Comparison of ENCODE assay signal across 8 mouse cellular contexts in the genomic region with DNA sequence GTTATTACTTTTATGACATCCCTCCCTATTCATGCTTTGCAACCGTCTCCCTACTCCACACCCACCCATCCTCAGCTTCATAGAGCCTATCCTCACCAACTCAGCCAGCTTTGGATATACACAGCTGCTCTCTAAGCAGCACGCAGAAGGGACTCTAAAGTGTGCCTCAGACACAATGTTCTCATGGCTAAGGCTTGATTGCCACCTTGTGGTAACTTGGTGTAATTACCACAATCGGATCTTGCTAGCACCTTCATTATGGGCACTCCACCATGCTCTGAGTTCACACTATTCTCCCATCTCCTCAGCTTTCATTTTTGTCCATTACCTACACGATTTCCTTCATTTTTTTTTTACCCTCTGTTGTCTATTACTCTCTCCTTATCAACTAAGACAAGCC. TPM values are rescaled to one million over a fixed set of nuclear protein-coding genes. Genes with fewer than 3 reads are reported as not detected.
A peak's percentile ranks its signal among the peaks of the same experiment; 100 is the strongest.
DNase-seq lines count a peak whose midpoint lies in the region; ATAC-seq lines count a peak whose summit lies in the region.

No protein-coding gene starts in this region.

- ATAC-seq in forebrain, embryonic 16.5 days: peak; percentile 96
- ATAC-seq in megakaryocyte, adult 5-6 weeks (ENCODE audit: poor library complexity, severe bottlenecking): peak; percentile 100

- under 1% methylated on average over 4 of the region's 4 CpGs for WGBS in forebrain, embryonic 16.5 days

- H3K4me2 ChIP-seq in forebrain, embryonic 16.5 days (ENCODE audit: low read length): no peak overlapping the region

- no peak overlapping the region for H3K27ac ChIP-seq in forebrain, embryonic 16.5 days (ENCODE audit: low read length)

- no peaks in the 10 kb centered on the region for H3K36me3 ChIP-seq in forebrain, embryonic 16.5 days (ENCODE audit: control insufficient read depth, insufficient read depth)

- H3K4me3 ChIP-seq in forebrain, embryonic 16.5 days (replicated peaks; ENCODE audit: low read length): no peak overlapping the region

- H3K4me1 ChIP-seq in forebrain, embryonic 16.5 days (replicated peaks; ENCODE audit: control insufficient read depth, insufficient read depth, low read length): no peaks in the 10 kb centered on the region

- H3K27me3 ChIP-seq in forebrain, embryonic 16.5 days (replicated peaks; ENCODE audit: control insufficient read depth, insufficient read depth, low read length): no peaks in the 10 kb centered on the region

- H3K9me3 ChIP-seq in forebrain, embryonic 16.5 days (ENCODE audit: control insufficient read depth, low read length): no peaks in the 10 kb centered on the region

- DNase-seq in gastrocnemius, adult 18-20 months (ENCODE audit: low spot score): peak; percentile 53
- DNase-seq in gastrocnemius, adult 8-10 months (ENCODE audit: low spot score in 2 of 2): no peak
- peak; percentile 8 for DNase-seq in cerebellum, adult 11 months
- peak; percentile 87 for DNase-seq in induced T-regulatory cell, adult 2 months (ENCODE audit: low read depth)
- peak; percentile 51 to 53 for DNase-seq in left cerebral cortex, adult 18-20 months (ENCODE audit: low spot score in 2 of 2)
- DNase-seq in right cerebral cortex, postnatal 36 days (ENCODE audit: low spot score in 2 of 2): peak; percentile 18 to 51

- H3K9ac ChIP-seq in forebrain, embryonic 16.5 days (replicated peaks; ENCODE audit: low read depth, low read length): no peak overlapping the region

RNA-seq across cellular contexts. Expression of gene Tchhl1, which starts 25.4 kb away (rescaled TPM):
- not detected for total RNA-seq in gastrocnemius, adult 18-20 months (2021)
- not detected for total RNA-seq in gastrocnemius, adult 8-10 months (2022)
- not detected in 2 replicates for polyA plus RNA-seq in forebrain, embryonic 16.5 days (2015; fragmentation: Nextera tagmentation; extraction: Ambion mirVana)
- total RNA-seq in left cerebral cortex, adult 18-20 months (2021): not detected
- total RNA-seq in megakaryocyte, adult 5-6 weeks (2015): not detected in 2 replicates
- total RNA-seq in megakaryocyte, adult 5-6 weeks (2017): not detected in 2 replicates

RNA-seq across cellular contexts. Expression of gene S100a11, which starts 26.3 kb away (rescaled TPM):
- 10 to 100 TPM; 27.1 to 50.4 TPM for total RNA-seq in gastrocnemius, adult 18-20 months (2021)
- 10 to 100 TPM; 14.8 to 39.6 (median 19.8) TPM for total RNA-seq in gastrocnemius, adult 8-10 months (2022)
- polyA plus RNA-seq in forebrain, embryonic 16.5 days (2015; fragmentation: Nextera tagmentation; extraction: Ambion mirVana): 104 and 129 TPM in 2 replicates
- total RNA-seq in left cerebral cortex, adult 18-20 months (2021): 10 to 100 TPM in 1 of 2 experiments, 1 to 10 TPM in 1; 7.2 to 14.6 TPM
- 3,100 and 3,549 TPM in 2 replicates for total RNA-seq in megakaryocyte, adult 5-6 weeks (2015)
- total RNA-seq in megakaryocyte, adult 5-6 weeks (2017): 217 and 333 TPM in 2 replicates

RNA-seq across cellular contexts. Expression of gene Tchh, which starts 51.9 kb away (rescaled TPM):
- total RNA-seq in gastrocnemius, adult 18-20 months (2021): under 1 TPM; 0.07 TPM
- under 1 TPM in 2 of 4 experiments, not detected in 2; 0.05 TPM for total RNA-seq in gastrocnemius, adult 8-10 months (2022)
- polyA plus RNA-seq in forebrain, embryonic 16.5 days (2015; fragmentation: Nextera tagmentation; extraction: Ambion mirVana): 0.48 and 0.90 TPM in 2 replicates
- total RNA-seq in left cerebral cortex, adult 18-20 months (2021): 1 to 10 TPM; 2.8 to 3.0 TPM
- total RNA-seq in megakaryocyte, adult 5-6 weeks (2015): 0.34 and 0.89 TPM in 2 replicates
- total RNA-seq in megakaryocyte, adult 5-6 weeks (2017): 0.57 and 0.77 TPM in 2 replicates

Comparison
In these comparisons a context has a peak if more than half of its experiments do, and no peak if none do; other contexts are left out.
1. DNase-seq: peak in gastrocnemius, adult 18-20 months (single experiment), cerebellum, adult 11 months (single experiment), induced T-regulatory cell, adult 2 months (single experiment), left cerebral cortex, adult 18-20 months (2 of 2) and right cerebral cortex, postnatal 36 days (2 of 2); none in gastrocnemius, adult 8-10 months (0 of 2).
2. RNA of gene S100a11, which starts 26.3 kb away (total RNA-seq): 217 to 3,549 TPM in megakaryocyte, adult 5-6 weeks; 27.1 to 50.4 TPM in gastrocnemius, adult 18-20 months, 14.8 to 39.6 TPM in gastrocnemius, adult 8-10 months and 7.2 to 14.6 TPM in left cerebral cortex, adult 18-20 months; every median in the first group is over 4 times any median in the second.